Mouse (Mus musculus): ENCODE results near the gene Ppfibp1. TPM values are rescaled to one million over a fixed set of nuclear protein-coding genes. Genes with fewer than 3 reads are reported as not detected.
A peak's percentile ranks its signal among the peaks of the same experiment; 100 is the strongest.

The Ppfibp1 gene
- total and polyA plus RNA-seq, 3 experiments = 23.4 to 28.2 (median 28.2) TPM

DNA sequence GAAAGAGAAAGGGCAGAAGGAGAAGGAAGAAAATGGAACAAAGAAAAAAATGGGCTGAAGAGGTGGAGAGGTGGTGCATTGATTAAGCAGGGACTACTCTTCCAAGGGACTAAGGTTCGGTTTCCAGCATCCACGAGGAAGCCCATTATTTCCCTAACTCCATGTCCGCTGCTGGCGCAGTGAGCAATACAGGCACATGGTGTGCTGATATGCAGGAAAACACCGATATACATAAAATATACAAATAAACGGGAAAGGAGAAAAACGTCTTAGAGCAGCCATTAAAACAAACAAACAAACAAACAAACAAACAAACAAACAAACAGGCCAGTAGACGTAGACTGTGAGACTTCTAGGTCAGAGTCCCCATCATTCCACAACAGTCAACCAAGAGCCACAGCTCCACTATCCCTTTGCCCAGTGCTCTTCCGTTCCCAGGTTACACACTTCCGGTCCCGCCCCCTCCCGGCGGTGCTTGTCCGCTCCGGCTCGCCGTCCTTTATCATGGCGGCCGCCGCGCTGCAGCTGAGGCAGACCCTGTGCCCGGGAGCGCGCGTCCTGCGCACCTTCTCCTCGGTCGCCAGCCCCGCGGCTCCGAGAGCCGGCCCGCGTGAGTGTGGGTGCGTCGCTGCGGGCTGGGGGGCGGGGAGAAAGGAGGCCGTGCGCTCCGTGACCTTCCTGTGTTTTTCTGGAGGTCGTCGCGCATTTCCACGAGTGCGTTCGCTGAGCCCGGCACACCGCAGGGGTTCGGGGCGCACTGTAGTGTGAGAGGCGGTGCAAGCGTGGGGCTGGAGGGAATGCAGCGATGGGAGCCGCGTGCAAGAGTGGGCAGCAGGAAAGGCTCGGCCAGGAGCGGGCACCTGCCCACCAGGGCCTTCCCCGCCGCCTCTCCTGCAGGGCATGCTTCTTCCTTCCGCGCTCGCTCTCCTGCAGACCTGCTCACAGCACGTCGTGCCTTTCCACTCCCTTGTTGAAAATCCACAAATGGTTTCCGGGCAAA, 154.3 kb downstream of the Ppfibp1 start, which contains the start of gene Mrps35:
TSS of gene Mrps35 (plus strand) at position 474 of the 1,000 bp plus-strand sequence.
- dilution Hi-C loops (cut with MboI; ENCODE audit: extremely low pct_ligation_motif_present, extremely low pct_unique_long_range_greater_than_20kb, low sequenced_read_pairs) (no loop called here), in situ Hi-C loops (cut with MboI; ENCODE audit: low pct_ligation_motif_present, low pct_unique_long_range_greater_than_20kb, low sequenced_read_pairs) (no loop called here)
- Histone ChIP-seq H3K9ac (ENCODE audit: insufficient read depth, low read depth) (peak within 1 kb of the TSS; percentile 80), H3K4me3 (replicated peaks in 1 of 3; ENCODE audit: low read depth in 2 of 3, low read length in 2 of 3, poor library complexity in 1 of 3) (peak within 1 kb of the TSS; percentile 86 to 97 (median 97)), H3K27me3 (replicated peaks) (no peaks in the 10 kb centered on the region), H3K4me1 (ENCODE audit: control insufficient read depth in 1 of 2, insufficient read depth in 2 of 2) (peaks cover 9 to 20% of the 10 kb centered on the region in 2 experiments), H3K27ac (ENCODE audit: insufficient read depth, low read depth) (peak within 1 kb of the TSS; percentile 1; the same call in 1 of the 2 replicates), H3K4me2 (ENCODE audit: insufficient read depth, low read depth, poor library complexity, severe bottlenecking) (peak within 1 kb of the TSS; percentile 91), H3K9me3 (replicated peaks; ENCODE audit: low read length) (peaks cover 2% of the 10 kb centered on the region), H3K36me3 (replicated peaks in 1 of 2; ENCODE audit: control insufficient read depth in 1 of 2, insufficient read depth in 1 of 2, low read length in 1 of 2) (peaks cover 18 to 26% of the 10 kb centered on the region in 2 experiments), H3K79me2 (replicated peaks; ENCODE audit: control insufficient read depth, extremely low read depth, insufficient read depth, poor library complexity, severe bottlenecking) (peaks cover 28% of the 10 kb centered on the region)
- TF ChIP-seq ELF1 (IDR thresholded peaks at IDR 0.05; ENCODE audit: low read depth, low read length) = peak; percentile 88
- peak; percentile 90 for TF ChIP-seq NELFE (IDR thresholded peaks at IDR 0.05; ENCODE audit: low read depth, low read length)
- no peak for TF ChIP-seq ZKSCAN1 (IDR thresholded peaks at IDR 0.05; ENCODE audit: borderline replicate concordance, low read depth, low read length)
- TF ChIP-seq NRF1 (IDR thresholded peaks at IDR 0.05; ENCODE audit: low read depth, low read length) = peak; percentile 64
- TF ChIP-seq MXI1 (IDR thresholded peaks at IDR 0.05; ENCODE audit: low read depth, low read length) = peak; percentile 41; the same call in 1 of the 2 replicates
- TF ChIP-seq JUN (IDR thresholded peaks at IDR 0.05; ENCODE audit: insufficient read depth, low read depth, low read length) = no peak
- peak; percentile 73; the same call in 1 of the 2 replicates for TF ChIP-seq ZMIZ1 (IDR thresholded peaks at IDR 0.05; ENCODE audit: low read depth, low read length)
- no peak for TF ChIP-seq PAX5 (IDR thresholded peaks at IDR 0.05; ENCODE audit: low read length)
- no peak for TF ChIP-seq UBTF (IDR thresholded peaks at IDR 0.05; ENCODE audit: low read depth, low read length)
- peak; percentile 86 for TF ChIP-seq HCFC1 (IDR thresholded peaks at IDR 0.05; ENCODE audit: low read depth, low read length)
- TF ChIP-seq SIN3A (IDR thresholded peaks at IDR 0.05; ENCODE audit: low read length) = peak; percentile 62
- TF ChIP-seq ZC3H11A (IDR thresholded peaks at IDR 0.05; ENCODE audit: low read depth, low read length) = no peak
- TF ChIP-seq ZNF384 (IDR thresholded peaks at IDR 0.05; ENCODE audit: low read depth, low read length) = no peak
- no peak; the same call in 1 of the 2 replicates for TF ChIP-seq JUND (conservative IDR thresholded peaks at IDR 0.05; ENCODE audit: low read depth, low read length)
- no peak for TF ChIP-seq CTCF (conservative IDR thresholded peaks at IDR 0.05 in 1 of 2, IDR thresholded peaks at IDR 0.05 in 1 of 2; ENCODE audit: low read depth in 2 of 2, low read length in 2 of 2)
- TF ChIP-seq MAX (IDR thresholded peaks at IDR 0.05; ENCODE audit: low read length) = peak; percentile 71; the same call in 1 of the 2 replicates
- peak; percentile 77; the same call in 1 of the 2 replicates for TF ChIP-seq KAT2A (IDR thresholded peaks at IDR 0.05; ENCODE audit: insufficient replicate concordance, low read length)
- TF ChIP-seq MEF2A (IDR thresholded peaks at IDR 0.05; ENCODE audit: borderline replicate concordance, low read depth, low read length) = peak; percentile 77
- no peak for TF ChIP-seq CHD2 (IDR thresholded peaks at IDR 0.05; ENCODE audit: low read length)
- peak; percentile 83 for TF ChIP-seq MYC (IDR thresholded peaks at IDR 0.05; ENCODE audit: low read depth, low read length)
- TF ChIP-seq TBP (conservative IDR thresholded peaks at IDR 0.05; ENCODE audit: low read depth, low read length) = peak; percentile 87
- peak; percentile 93 for TF ChIP-seq POLR2A (IDR thresholded peaks at IDR 0.05; ENCODE audit: low read depth, low read length)
- TF ChIP-seq TCF12 (IDR thresholded peaks at IDR 0.05; ENCODE audit: low read depth, low read length) = peak; percentile 92
- TF ChIP-seq USF2 (conservative IDR thresholded peaks at IDR 0.05; ENCODE audit: low read depth, low read length) = no peak
- peak; percentile 66; the same call in 1 of the 2 replicates for TF ChIP-seq POLR2AphosphoS2 (IDR thresholded peaks at IDR 0.05; ENCODE audit: low read depth, low read length)
- no peak; the same call in 1 of the 2 replicates for TF ChIP-seq SMC3 (IDR thresholded peaks at IDR 0.05; ENCODE audit: low read depth, low read length)
- peak; percentile 80; the same call in 1 of the 2 replicates for TF ChIP-seq CHD1 (IDR thresholded peaks at IDR 0.05; ENCODE audit: low read depth, low read length)
- TF ChIP-seq IRF4 (IDR thresholded peaks at IDR 0.05; ENCODE audit: low read depth, low read length) = peak; percentile 58; the same call in 1 of the 2 replicates
- TF ChIP-seq RCOR1 (conservative IDR thresholded peaks at IDR 0.05; ENCODE audit: low read depth, low read length) = no peak; the same call in 1 of the 2 replicates
- TF ChIP-seq USF1 (IDR thresholded peaks at IDR 0.05; ENCODE audit: low read depth, low read length) = no peak
- TF ChIP-seq ETS1 (conservative IDR thresholded peaks at IDR 0.05; ENCODE audit: low read depth, low read length) = no peak
- TF ChIP-seq MAZ (IDR thresholded peaks at IDR 0.05; ENCODE audit: low read depth, low read length) = 0 out of 2 replicates have a peak, but pooled peaks have one; percentile 57
- peak; percentile 91 for DNase-seq (ENCODE audit: extremely low read depth)
